Mouse (Mus musculus): ENCODE results near the gene Gm5538.

- TF ChIP-seq CTCF (IDR thresholded peaks at IDR 0.05; ENCODE audit: extremely low read depth, insufficient read depth, low read length): no peak
- no peak for TF ChIP-seq POLR2A (IDR thresholded peaks at IDR 0.05; ENCODE audit: extremely low read depth, insufficient read depth, low read length)
Observed at GRCm38 (mm10) chr3:59729490-59729889, at the start of gene Gm5538.
